Mouse (Mus musculus): Measurements from ENCODE around the gene Gm128. TPM values are rescaled to one million over a fixed set of nuclear protein-coding genes. Genes with fewer than 3 reads are reported as not detected.

Gm128 gene
- polyA plus RNA-seq, 1 experiment, result not detected

DNA sequence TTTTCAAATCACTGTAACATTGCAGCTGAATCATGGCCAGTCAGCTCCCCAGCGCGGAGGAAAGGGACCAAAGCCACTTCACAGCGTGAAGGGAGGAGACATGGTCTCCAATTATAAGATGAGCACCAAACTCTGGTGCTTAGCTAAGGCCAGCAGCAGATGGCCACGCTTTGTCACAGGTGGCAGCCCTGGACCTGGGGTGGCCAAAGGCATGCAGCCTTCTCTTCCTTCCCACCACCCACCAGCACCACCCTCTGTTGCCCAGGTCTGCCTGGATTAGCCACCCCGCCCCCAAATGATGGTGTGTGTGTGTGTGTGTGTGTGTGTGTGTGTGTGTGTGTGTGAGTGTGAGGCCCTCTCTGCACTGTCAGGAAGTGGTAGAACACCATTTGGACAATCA, 32.1 kb upstream of the Gm128 start:
- Histone ChIP-seq H3K27ac (ENCODE audit: insufficient read depth, low read depth, low read length) (no peak overlapping the region), H3K4me1 (ENCODE audit: control insufficient read depth, insufficient read depth, low read length) (peaks cover 25% of the 10 kb centered on the region), H3K4me3 (ENCODE audit: insufficient read depth, low read length) (no peak overlapping the region)
- TF ChIP-seq POLR2A (IDR thresholded peaks at IDR 0.05; ENCODE audit: borderline replicate concordance, low read depth, low read length) (no peak), CTCF (IDR thresholded peaks at IDR 0.05; ENCODE audit: low read depth, low read length) (no peak)

DNA sequence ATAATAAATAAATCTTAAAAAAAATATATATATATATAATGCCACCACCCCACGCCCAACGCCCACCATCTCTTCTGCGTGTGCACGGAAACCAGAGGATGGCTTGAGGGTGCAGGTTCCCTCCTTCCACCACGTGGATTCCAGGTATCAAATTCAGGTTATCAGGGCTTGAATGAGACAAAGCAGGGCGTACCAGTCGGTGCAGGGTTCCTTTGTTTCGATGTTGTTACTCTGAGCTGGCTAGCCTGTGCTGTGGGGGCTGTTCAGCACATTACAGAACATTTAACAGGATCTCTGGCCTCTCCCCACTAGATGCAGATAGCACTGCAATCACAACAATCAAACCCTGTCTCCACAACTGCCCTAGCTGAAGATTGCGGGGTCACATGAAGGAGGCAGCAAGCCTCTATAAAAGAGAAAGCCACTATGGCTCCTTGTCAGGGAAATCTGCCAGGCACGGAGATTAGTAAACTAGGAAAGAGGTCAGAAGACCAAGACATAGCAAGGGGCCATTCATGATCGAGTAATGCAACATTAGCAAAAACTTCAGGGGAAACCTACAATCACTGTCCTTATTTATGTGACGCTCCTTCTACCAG, 29.5 kb upstream of the Gm128 start:
- TF ChIP-seq CTCF (IDR thresholded peaks at IDR 0.05; ENCODE audit: low read depth, low read length) (no peak), POLR2A (IDR thresholded peaks at IDR 0.05; ENCODE audit: borderline replicate concordance, low read depth, low read length) (no peak)
- no peak overlapping the region for H3K27ac ChIP-seq (ENCODE audit: insufficient read depth, low read depth, low read length)
- peaks cover 18% of the 10 kb centered on the region for H3K4me1 ChIP-seq (ENCODE audit: control insufficient read depth, insufficient read depth, low read length)
- no peak overlapping the region for H3K4me3 ChIP-seq (ENCODE audit: insufficient read depth, low read length)

DNA sequence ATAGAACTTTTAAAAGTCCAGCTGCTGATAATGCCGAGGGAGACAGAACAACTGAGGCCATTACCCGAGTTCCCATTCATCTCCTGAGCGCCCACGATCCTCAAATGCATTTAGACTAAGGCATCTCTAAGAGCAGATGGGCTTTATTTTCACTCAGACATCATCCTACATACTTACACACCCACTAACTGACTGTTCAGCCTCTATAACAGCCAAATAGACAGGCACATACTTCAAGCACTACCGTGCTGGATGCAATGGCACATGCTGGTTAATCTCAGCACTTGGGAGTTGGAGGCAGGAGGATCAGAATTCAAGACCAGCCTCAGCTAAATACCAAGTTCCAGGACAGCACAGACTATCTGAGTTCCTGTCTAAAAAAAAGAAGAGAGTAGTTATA, 28.4 kb upstream of the Gm128 start:
- Histone ChIP-seq H3K4me3 (ENCODE audit: insufficient read depth, low read length) (no peak overlapping the region), H3K27ac (ENCODE audit: insufficient read depth, low read depth, low read length) (no peak overlapping the region), H3K4me1 (ENCODE audit: control insufficient read depth, insufficient read depth, low read length) (peaks cover 10% of the 10 kb centered on the region)
- no peak for TF ChIP-seq POLR2A (IDR thresholded peaks at IDR 0.05; ENCODE audit: borderline replicate concordance, low read depth, low read length)
- TF ChIP-seq CTCF (IDR thresholded peaks at IDR 0.05; ENCODE audit: low read depth, low read length), result no peak

DNA sequence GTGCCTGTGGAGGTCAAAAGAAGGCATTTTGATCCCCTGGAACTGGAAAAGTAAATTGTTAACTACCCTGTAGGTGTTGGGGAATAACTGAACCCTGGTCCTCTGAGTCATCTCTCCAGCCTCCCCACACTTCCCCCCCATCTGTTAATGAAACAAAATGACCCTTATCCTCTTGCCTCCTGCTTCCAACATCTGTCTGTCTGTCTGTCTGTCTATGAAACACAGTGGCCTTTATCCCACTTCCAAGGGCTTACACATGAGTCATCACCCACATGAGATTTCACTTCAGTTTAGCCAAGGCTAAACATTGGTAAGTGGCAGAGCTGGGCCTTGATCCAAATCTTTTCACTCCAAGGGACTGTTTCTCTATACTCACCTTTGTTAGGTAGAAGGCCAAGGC, 26.5 kb upstream of the Gm128 start:
- no peak overlapping the region for H3K27ac ChIP-seq (ENCODE audit: insufficient read depth, low read depth, low read length)
- peaks cover 16% of the 10 kb centered on the region for H3K4me1 ChIP-seq (ENCODE audit: control insufficient read depth, insufficient read depth, low read length)
- H3K4me3 ChIP-seq (ENCODE audit: insufficient read depth, low read length), result no peak overlapping the region
- TF ChIP-seq CTCF (IDR thresholded peaks at IDR 0.05; ENCODE audit: low read depth, low read length) (no peak), POLR2A (IDR thresholded peaks at IDR 0.05; ENCODE audit: borderline replicate concordance, low read depth, low read length) (no peak)

DNA sequence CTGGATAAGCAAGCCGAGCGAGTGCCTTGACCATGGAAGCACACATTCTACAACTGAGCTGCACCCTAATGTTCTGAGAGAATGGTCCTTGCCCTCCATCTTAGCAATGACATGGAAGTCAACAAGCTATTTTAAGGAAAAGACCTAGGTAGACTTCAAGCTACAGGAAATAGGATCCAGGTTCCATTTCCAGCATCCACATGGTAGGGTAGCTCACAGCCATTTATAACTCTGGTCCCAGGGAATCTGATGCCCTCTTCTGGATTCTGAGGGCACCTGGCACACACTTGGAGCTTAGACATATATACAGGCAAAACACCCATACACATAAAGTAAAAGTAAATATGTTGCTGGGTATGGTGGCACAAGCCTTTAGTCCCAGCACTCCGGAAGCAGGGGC, 24.7 kb upstream of the Gm128 start:
- TF ChIP-seq POLR2A (IDR thresholded peaks at IDR 0.05; ENCODE audit: borderline replicate concordance, low read depth, low read length) (no peak), CTCF (IDR thresholded peaks at IDR 0.05; ENCODE audit: low read depth, low read length) (no peak)
- peaks cover 20% of the 10 kb centered on the region for H3K4me1 ChIP-seq (ENCODE audit: control insufficient read depth, insufficient read depth, low read length)

DNA sequence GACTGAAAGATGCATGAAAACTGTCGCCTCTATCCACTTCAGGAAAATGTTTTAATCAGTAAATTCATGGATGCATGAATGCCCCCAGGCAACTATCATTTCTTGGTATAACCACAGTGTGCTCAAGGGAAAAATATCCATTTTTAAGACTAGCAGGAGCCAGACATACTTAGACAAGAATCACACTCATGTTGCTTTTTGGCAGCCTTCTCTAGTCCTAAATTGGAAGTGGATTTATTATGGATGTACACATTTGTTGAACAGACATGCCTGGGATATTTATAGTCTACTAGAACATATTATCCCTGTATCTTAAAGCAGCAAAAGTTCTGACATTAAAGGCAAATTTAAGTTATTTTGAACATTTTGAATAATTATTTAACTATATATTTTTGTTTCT, 23.3 kb upstream of the Gm128 start:
- no peak overlapping the region for H3K27ac ChIP-seq (ENCODE audit: insufficient read depth, low read depth, low read length)
- no peak for TF ChIP-seq POLR2A (IDR thresholded peaks at IDR 0.05; ENCODE audit: borderline replicate concordance, low read depth, low read length)
- TF ChIP-seq CTCF (IDR thresholded peaks at IDR 0.05; ENCODE audit: low read depth, low read length), result no peak
- no peak overlapping the region for H3K4me3 ChIP-seq (ENCODE audit: insufficient read depth, low read length)
- peaks cover 20% of the 10 kb centered on the region for H3K4me1 ChIP-seq (ENCODE audit: control insufficient read depth, insufficient read depth, low read length)

More for the DNA sequence above, 24.7 kb upstream of the Gm128 start:
- Histone ChIP-seq H3K4me3 (ENCODE audit: insufficient read depth, low read length) (no peak overlapping the region), H3K27ac (ENCODE audit: insufficient read depth, low read depth, low read length) (no peak overlapping the region)

DNA sequence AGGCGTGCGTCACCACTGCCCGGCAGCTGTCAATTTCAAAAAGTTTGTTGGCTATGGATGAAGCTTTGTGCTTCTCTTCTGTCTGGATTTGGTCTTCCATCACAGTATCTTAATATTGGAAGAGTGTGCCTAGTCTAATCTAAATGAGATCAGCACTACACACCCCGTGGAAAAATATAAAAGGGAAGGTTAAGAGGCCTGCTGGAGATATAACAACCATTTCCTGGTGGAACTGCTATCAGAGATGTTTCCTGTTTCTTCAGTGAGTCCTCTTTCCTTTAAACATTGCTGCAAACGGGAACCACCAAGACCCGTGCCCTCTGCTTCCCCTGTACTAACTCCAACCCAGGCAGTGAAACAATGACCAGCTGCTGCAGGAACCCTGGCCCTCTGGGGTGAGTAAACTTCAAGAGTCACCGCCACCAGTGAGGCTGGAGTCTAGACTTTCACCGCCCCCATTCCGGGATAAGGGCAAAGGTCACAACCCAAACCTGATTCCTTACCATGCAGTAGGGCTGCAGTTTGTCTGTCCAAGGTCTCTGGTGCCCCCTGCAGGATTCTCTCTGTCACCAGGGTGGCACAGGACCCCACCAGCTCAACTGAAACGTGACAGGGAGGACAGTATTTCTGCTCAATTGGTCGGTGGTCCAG, 21.8 kb upstream of the Gm128 start:
- Histone ChIP-seq H3K4me1 (ENCODE audit: control insufficient read depth, insufficient read depth, low read length) (peaks cover 17% of the 10 kb centered on the region), H3K27ac (ENCODE audit: insufficient read depth, low read depth, low read length) (peak overlapping the region; percentile 75), H3K4me3 (ENCODE audit: insufficient read depth, low read length) (peak overlapping the region; percentile 40)
- TF ChIP-seq CTCF (IDR thresholded peaks at IDR 0.05; ENCODE audit: low read depth, low read length), result peak; percentile 75
- no peak for TF ChIP-seq POLR2A (IDR thresholded peaks at IDR 0.05; ENCODE audit: borderline replicate concordance, low read depth, low read length)

DNA sequence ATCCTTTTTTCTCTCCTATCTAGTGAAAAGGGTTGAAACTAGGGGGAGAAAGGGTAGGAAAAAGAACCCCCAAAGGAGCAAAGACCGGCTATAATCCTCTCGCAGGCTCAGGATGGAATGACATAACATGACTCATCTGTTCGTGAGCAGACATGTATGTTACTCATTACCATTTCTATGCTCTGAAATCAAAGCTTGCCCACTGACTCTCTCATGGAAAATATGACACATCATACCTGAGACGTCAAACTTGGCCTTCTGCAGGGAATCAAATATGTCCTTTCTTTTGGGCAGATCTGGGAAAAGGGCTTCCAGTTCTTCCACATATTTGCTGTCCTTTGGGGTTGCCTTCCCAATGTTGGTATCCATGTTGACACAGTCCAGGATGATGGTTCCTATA, 20.6 kb upstream of the Gm128 start:
- no peak overlapping the region for H3K27ac ChIP-seq (ENCODE audit: insufficient read depth, low read depth, low read length)
- no peak for TF ChIP-seq CTCF (IDR thresholded peaks at IDR 0.05; ENCODE audit: low read depth, low read length)
- TF ChIP-seq POLR2A (IDR thresholded peaks at IDR 0.05; ENCODE audit: borderline replicate concordance, low read depth, low read length), result no peak
- peaks cover 9% of the 10 kb centered on the region for H3K4me1 ChIP-seq (ENCODE audit: control insufficient read depth, insufficient read depth, low read length)
- no peak overlapping the region for H3K4me3 ChIP-seq (ENCODE audit: insufficient read depth, low read length)

DNA sequence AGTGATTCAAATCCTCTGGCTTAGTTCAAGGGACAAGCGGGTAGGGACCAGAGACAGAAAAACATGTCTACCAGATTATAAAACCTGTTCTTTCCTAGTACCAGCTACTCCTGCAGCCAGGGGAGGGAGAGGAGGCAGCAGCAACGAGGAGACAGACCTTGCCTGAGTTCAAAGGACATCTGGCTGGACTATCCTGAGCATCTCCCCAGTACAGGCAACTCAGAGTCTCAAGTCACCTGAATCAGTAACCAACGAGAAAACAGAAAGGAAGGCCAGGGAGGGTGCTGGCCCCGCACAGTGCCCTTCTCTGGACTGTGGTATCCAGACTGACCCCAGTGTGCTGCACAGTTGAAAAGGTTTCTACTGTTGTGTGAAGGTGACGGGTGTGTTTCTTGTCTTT, 15.5 kb upstream of the Gm128 start:
- no peak overlapping the region for H3K27ac ChIP-seq (ENCODE audit: insufficient read depth, low read depth, low read length)
- no peak for TF ChIP-seq POLR2A (IDR thresholded peaks at IDR 0.05; ENCODE audit: borderline replicate concordance, low read depth, low read length)
- TF ChIP-seq CTCF (IDR thresholded peaks at IDR 0.05; ENCODE audit: low read depth, low read length), result no peak
- H3K4me3 ChIP-seq (ENCODE audit: insufficient read depth, low read length), result no peak overlapping the region
- H3K4me1 ChIP-seq (ENCODE audit: control insufficient read depth, insufficient read depth, low read length), result no peaks in the 10 kb centered on the region

DNA sequence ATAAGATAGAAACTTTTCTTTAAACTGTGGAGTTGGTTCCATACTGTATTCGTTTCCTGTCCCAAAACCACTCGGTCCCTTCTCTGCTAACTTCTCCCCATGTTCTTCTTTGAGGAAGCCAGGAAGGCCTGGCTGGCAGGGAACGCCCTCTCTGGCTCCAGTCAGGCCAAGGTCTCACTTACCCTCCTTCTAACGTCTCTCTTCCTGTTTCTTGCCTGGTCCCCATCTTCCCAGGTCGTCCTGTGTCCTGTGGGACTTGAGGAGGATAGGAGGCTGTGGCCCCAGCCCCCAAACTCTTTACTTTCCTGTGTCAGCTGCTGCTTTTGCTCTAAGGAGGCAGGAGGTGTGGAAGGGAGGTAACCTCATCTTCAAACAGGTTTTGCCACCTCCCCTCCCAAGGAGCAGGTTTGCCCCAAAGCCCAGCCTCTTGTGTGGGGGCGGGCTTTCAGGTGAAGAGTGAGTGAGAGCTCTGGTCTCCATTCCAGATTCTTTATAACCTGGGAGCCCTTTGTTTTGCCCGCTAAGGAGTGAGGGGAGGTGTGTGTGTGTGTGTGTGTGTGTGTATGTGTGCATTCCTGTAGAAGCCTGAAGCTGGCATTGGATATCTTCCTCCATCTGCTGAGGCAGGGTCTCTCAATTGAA, 9.5 kb upstream of the Gm128 start, which contains the start of gene Bnipl:
Gene Bnipl (minus strand): TSS at position 411 of the 642 bp plus-strand sequence.
- TF ChIP-seq POLR2A (IDR thresholded peaks at IDR 0.05; ENCODE audit: borderline replicate concordance, low read depth, low read length), result no peak
- no peak for TF ChIP-seq CTCF (IDR thresholded peaks at IDR 0.05; ENCODE audit: low read depth, low read length)
- Histone ChIP-seq H3K4me1 (ENCODE audit: control insufficient read depth, insufficient read depth, low read length) (peaks cover 7% of the 10 kb centered on the region), H3K4me3 (ENCODE audit: insufficient read depth, low read length) (no peak within 1 kb of the TSS), H3K27ac (ENCODE audit: insufficient read depth, low read depth, low read length) (no peak within 1 kb of the TSS)

Data from bone marrow macrophage, adult 2 months (primary cell).